Mouse (Mus musculus): ENCODE data around the gene Sfxn5.

DNA sequence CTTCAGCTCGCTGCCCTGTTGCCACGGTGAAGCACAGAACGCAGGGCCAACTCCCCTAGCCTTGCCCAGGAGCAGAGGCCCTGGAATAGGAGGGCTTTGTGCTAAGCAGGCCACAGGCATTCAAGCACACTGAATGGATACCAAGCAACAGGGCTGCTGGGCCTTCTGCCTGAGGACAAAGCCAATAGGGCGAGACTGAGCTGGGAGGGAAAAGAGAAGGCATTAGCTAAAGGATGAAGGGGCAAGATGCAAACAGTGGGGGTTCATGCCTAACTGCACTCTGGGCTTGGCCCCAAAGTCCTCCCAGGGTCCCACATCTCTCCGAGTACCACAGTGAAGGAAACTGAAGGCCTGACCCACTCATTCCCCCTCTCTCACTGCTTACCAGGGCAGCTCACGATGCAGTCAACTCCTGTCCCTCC lies 12.8 kb downstream of the Sfxn5 start:
- TF ChIP-seq CTCF (IDR thresholded peaks at IDR 0.05) (no peak), EP300 (IDR thresholded peaks at IDR 0.05) (no peak)
